Comparison of ENCODE assay signal across 8 mouse cellular contexts in genomic region chr14:73384546-73384912, GRCm38 (mm10). TPM values are rescaled to one million over a fixed set of nuclear protein-coding genes. Genes with fewer than 3 reads are reported as not detected.
DNase-seq lines count a peak whose midpoint lies in the region; ATAC-seq and TF ChIP-seq lines count a peak whose summit lies in the region.

No protein-coding gene starts in this region.

- H3K27me3 ChIP-seq in C2C12 (ENCODE audit: control insufficient read depth, insufficient read depth, insufficient read length) = no peaks in the 10 kb centered on the region
- no peaks in the 10 kb centered on the region for H3K27me3 ChIP-seq in embryonic facial prominence, embryonic 10.5 days (replicated peaks; ENCODE audit: low read depth, poor library complexity, severe bottlenecking)
- H3K27me3 ChIP-seq in hindbrain, postnatal 0 days (ENCODE audit: insufficient read depth, low read length) = no peaks in the 10 kb centered on the region

- H3K27ac ChIP-seq in embryonic facial prominence, embryonic 10.5 days (replicated peaks) = peak overlapping the region; percentile 96
- H3K27ac ChIP-seq in hindbrain, postnatal 0 days = peak overlapping the region; percentile 96

- peak overlapping the region; percentile 74 for H3K4me2 ChIP-seq in hindbrain, postnatal 0 days (ENCODE audit: low read depth, low read length)

- peaks cover 54% of the 10 kb centered on the region for H3K79me2 ChIP-seq in C2C12 (ENCODE audit: control insufficient read depth, insufficient read depth)

- H3K36me3 ChIP-seq in C2C12 (ENCODE audit: control insufficient read depth, insufficient read depth) = peaks cover 20% of the 10 kb centered on the region
- H3K36me3 ChIP-seq in embryonic facial prominence, embryonic 10.5 days (replicated peaks) = peaks cover 5% of the 10 kb centered on the region; the same call in 1 of the 2 replicates
- H3K36me3 ChIP-seq in hindbrain, postnatal 0 days (ENCODE audit: insufficient read depth, low read length) = peaks cover 1% of the 10 kb centered on the region; the same call in 1 of the 2 replicates

- no peak for ATAC-seq in hindbrain, postnatal 0 days
- ATAC-seq in megakaryocyte, adult 5-6 weeks (ENCODE audit: poor library complexity, severe bottlenecking) = peak; percentile 26; the same call in 1 of the 2 replicates

- peaks cover 31% of the 10 kb centered on the region for H3K4me1 ChIP-seq in embryonic facial prominence, embryonic 10.5 days
- H3K4me1 ChIP-seq in hindbrain, postnatal 0 days (ENCODE audit: insufficient read depth, low read length) = peaks cover 13% of the 10 kb centered on the region

- H3K79me3 ChIP-seq in C2C12 (ENCODE audit: low read depth) = peaks cover 31% of the 10 kb centered on the region

- DNase-seq in embryo, embryonic 10.5 days (ENCODE audit: low spot score) = peak; percentile 51
- no peak for DNase-seq in embryo, embryonic 9.5 days (ENCODE audit: extremely low spot score)
- no peak for DNase-seq in embryonic facial prominence, embryonic 10.5 days (ENCODE audit: low spot score)
- DNase-seq in hindbrain, postnatal 0 days (ENCODE audit: low spot score) = peak; percentile 73
- no peak for DNase-seq in adrenal gland, postnatal 10 days
- no peak for DNase-seq in cerebellum, adult 18-20 months

- H3K9me3 ChIP-seq in embryonic facial prominence, embryonic 10.5 days = no peaks in the 10 kb centered on the region
- no peaks in the 10 kb centered on the region for H3K9me3 ChIP-seq in hindbrain, postnatal 0 days (ENCODE audit: low read length)

- TF ChIP-seq CTCF in C2C12 (IDR thresholded peaks at IDR 0.05; ENCODE audit: control insufficient read depth, insufficient read depth, insufficient read length) = no peak
- TF ChIP-seq CTCF in hindbrain, postnatal 0 days (IDR thresholded peaks at IDR 0.05; ENCODE audit: low read depth) = no peak

- peak overlapping the region; percentile 87 for H3K4me3 ChIP-seq in C2C12 (ENCODE audit: insufficient read depth, poor library complexity, severe bottlenecking)
- peak overlapping the region; percentile 95 for H3K4me3 ChIP-seq in embryonic facial prominence, embryonic 10.5 days
- H3K4me3 ChIP-seq in hindbrain, postnatal 0 days (ENCODE audit: low read length) = peak overlapping the region; percentile 99

- peak overlapping the region; percentile 98 for H3K9ac ChIP-seq in hindbrain, postnatal 0 days (replicated peaks; ENCODE audit: low read length)

- WGBS in embryonic facial prominence, embryonic 10.5 days = 2% methylated on average over 13 of the region's 13 CpGs
- WGBS in hindbrain, postnatal 0 days = under 1% methylated on average over 13 of the region's 13 CpGs

- H3ac ChIP-seq in C2C12 (ENCODE audit: control insufficient read depth, insufficient read length, low read depth) = peak overlapping the region; percentile 93

TF ChIP-seq in C2C12, 6 proteins besides CTCF, POLR2A, EP300 and RAD21:
- TF ChIP-seq MAX (IDR thresholded peaks at IDR 0.05) (no peak), USF1 (IDR thresholded peaks at IDR 0.05; ENCODE audit: low read depth) (no peak), CEBPB (IDR thresholded peaks at IDR 0.05; ENCODE audit: low read depth) (no peak), MYOD1 (IDR thresholded peaks at IDR 0.05; ENCODE audit: control insufficient read depth, insufficient read length, low read depth) (no peak), FOSL1 (IDR thresholded peaks at IDR 0.05; ENCODE audit: insufficient read depth, low read length, poor library complexity, severe bottlenecking) (no peak), MYOG (IDR thresholded peaks at IDR 0.05; ENCODE audit: control insufficient read depth, extremely low read depth, insufficient read length) (no peak)
TF ChIP-seq in C2C12: peak in this region for 0.

RNA-seq across cellular contexts. Expression of gene Itm2b, which starts 0.6 kb away (rescaled TPM):
- polyA plus RNA-seq in C2C12 (2012; fragmentation: generic; extraction: Trizol) = 153 TPM
- 197 and 226 TPM in 2 replicates for polyA plus RNA-seq in embryonic facial prominence, embryonic 10.5 days (2016; fragmentation: Nextera tagmentation; extraction: Ambion mirVana)
- total RNA-seq in hindbrain, postnatal 0 days (2014; rRNA removed) = 446 TPM in 2 replicates
- polyA plus RNA-seq in hindbrain, postnatal 0 days (2015; fragmentation: Nextera tagmentation; extraction: Ambion mirVana) = 1,059 and 1,161 TPM in 2 replicates
- total RNA-seq in megakaryocyte, adult 5-6 weeks (2015) = 2,082 and 2,200 TPM in 2 replicates
- 1,839 and 1,925 TPM in 2 replicates for total RNA-seq in megakaryocyte, adult 5-6 weeks (2017)
- 100 to 1,000 TPM; 788 to 894 TPM for total RNA-seq in adrenal gland, postnatal 10 days (2021)

RNA-seq across cellular contexts. Expression of gene Rb1, which starts 58.9 kb away (rescaled TPM):
- polyA plus RNA-seq in C2C12 (2012; fragmentation: generic; extraction: Trizol) = 2.7 TPM
- 24.4 and 29.3 TPM in 2 replicates for polyA plus RNA-seq in embryonic facial prominence, embryonic 10.5 days (2016; fragmentation: Nextera tagmentation; extraction: Ambion mirVana)
- total RNA-seq in hindbrain, postnatal 0 days (2014; rRNA removed) = 23.9 and 31.8 TPM in 2 replicates
- polyA plus RNA-seq in hindbrain, postnatal 0 days (2015; fragmentation: Nextera tagmentation; extraction: Ambion mirVana) = 18.1 and 19.6 TPM in 2 replicates
- 108 and 126 TPM in 2 replicates for total RNA-seq in megakaryocyte, adult 5-6 weeks (2015)
- 43.9 and 56.8 TPM in 2 replicates for total RNA-seq in megakaryocyte, adult 5-6 weeks (2017)
- total RNA-seq in adrenal gland, postnatal 10 days (2021) = 10 to 100 TPM; 20.6 to 26.1 TPM

Comparison
In these comparisons a context has a peak if more than half of its experiments do, and no peak if none do; other contexts are left out.
1. DNase-seq: peak in embryo, embryonic 10.5 days (single experiment) and hindbrain, postnatal 0 days (single experiment); none in embryo, embryonic 9.5 days (single experiment), embryonic facial prominence, embryonic 10.5 days (single experiment), adrenal gland, postnatal 10 days (single experiment) and cerebellum, adult 18-20 months (0 of 2).
2. Peak in every context shown above with its lines, with median percentiles within 50 percentile points of each other: H3K4me3 ChIP-seq.